Mouse (Mus musculus) adrenal gland, adult (tissue): ENCODE data around the gene Tspan4.

Experiments
- DNase-seq, 2 experiments: peaks; one replicate each; pipeline ENCODE4 v3.0.0; 2022 to 2023; ENCODE audit warnings: low spot score in 1 of 2; ENCODE audit not compliant: inconsistent age in 2 of 2

Gene Tspan4

GRCm38 (mm10) chr7:141497600-141497999 is 22.6 kb downstream of the Tspan4 start:
- no peak for DNase-seq

GRCm38 (mm10) chr7:141501820-141502555 is 26.9 kb downstream of the Tspan4 start:
- DNase-seq: peak; percentile 77 to 85

- DNase-seq: no peak
Observed at GRCm38 (mm10) chr7:141502556-141502905, 27.5 kb downstream of the Tspan4 start.

- no peak for DNase-seq
Observed at GRCm38 (mm10) chr7:141506278-141506677, 31.2 kb downstream of the Tspan4 start.

GRCm38 (mm10) chr7:141508160-141508559 is 33.1 kb downstream of the Tspan4 start:
- DNase-seq: no peak

GRCm38 (mm10) chr7:141510196-141510595 is 35.2 kb downstream of the Tspan4 start:
- no peak for DNase-seq

GRCm38 (mm10) chr7:141510681-141511191 is 35.7 kb downstream of the Tspan4 start:
- no peak for DNase-seq

GRCm38 (mm10) chr7:141517638-141518037 is 42.6 kb downstream of the Tspan4 start:
- peak in 1 of 2 experiments; percentile 47 for DNase-seq

GRCm38 (mm10) chr7:141518296-141518695 is 43.3 kb downstream of the Tspan4 start:
- no peak for DNase-seq

GRCm38 (mm10) chr7:141518926-141519325 is 43.9 kb downstream of the Tspan4 start:
- no peak for DNase-seq

GRCm38 (mm10) chr7:141519795-141520194 is 44.8 kb downstream of the Tspan4 start:
- DNase-seq: no peak

- no peak for DNase-seq
Observed at GRCm38 (mm10) chr7:141523007-141523406, 48.0 kb downstream of the Tspan4 start.

- DNase-seq: no peak
Observed at GRCm38 (mm10) chr7:141524271-141524670, 49.2 kb downstream of the Tspan4 start.

GRCm38 (mm10) chr7:141524760-141525579 is 49.9 kb downstream of the Tspan4 start:
- DNase-seq: peak; percentile 79 to 93

- DNase-seq: no peak
Observed at GRCm38 (mm10) chr7:141525580-141525925, 50.5 kb downstream of the Tspan4 start.

GRCm38 (mm10) chr7:141535570-141535969 is 60.5 kb downstream of the Tspan4 start:
- DNase-seq: no peak

GRCm38 (mm10) chr7:141538852-141539555 is 64.0 kb downstream of the Tspan4 start:
- peak; percentile 34 to 41 for DNase-seq

GRCm38 (mm10) chr7:141539556-141540311 is 64.7 kb downstream of the Tspan4 start, which contains the start of gene Chid1:
Chid1 (minus strand) TSS chr7:141539857.
- peak; percentile 99 for DNase-seq

- peak; percentile 56 to 69 for DNase-seq
Observed at GRCm38 (mm10) chr7:141540312-141541081, 65.5 kb downstream of the Tspan4 start.

GRCm38 (mm10) chr7:141541681-141542080 is 66.6 kb downstream of the Tspan4 start:
- no peak for DNase-seq
